Mouse (Mus musculus) spleen, adult 2 months (tissue): ENCODE data around the gene Chmp3.

Experiments
- CTCF ChIP-seq: fragments of 200-500 bp; IDR thresholded peaks from 2 replicates; pipeline ENCODE4 v1.5.1; 2011; ENCODE audit warnings: mild to moderate bottlenecking, inconsistent platforms; ENCODE audit not compliant: insufficient read depth, insufficient read length, insufficient replicate concordance; ENCODE audit errors: extremely low read depth
- POLR2A ChIP-seq: fragments of 200-500 bp; IDR thresholded peaks from 2 replicates; pipeline ENCODE4 v1.6.1; 2011; ENCODE audit warnings: low read depth, low read length, inconsistent platforms

DNA sequence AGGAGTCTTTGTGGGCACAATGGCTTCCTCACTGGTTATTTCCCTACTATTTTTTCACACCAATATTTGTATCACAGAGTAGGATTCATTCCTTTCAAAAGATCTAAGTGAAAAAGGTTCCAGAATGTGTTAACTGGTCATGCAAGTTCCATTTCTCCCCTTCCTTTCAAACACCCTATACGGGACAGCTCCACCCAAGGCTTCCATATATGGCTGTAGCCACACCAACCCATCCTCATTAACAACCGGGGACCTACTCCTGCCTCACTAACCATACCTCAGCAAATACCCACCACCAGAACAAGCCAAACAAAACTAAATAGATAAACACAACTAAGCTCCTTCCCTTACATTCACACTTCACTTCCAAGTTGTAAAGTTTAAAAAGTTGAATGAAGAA lies 87.6 kb downstream of the Chmp3 start:
- TF ChIP-seq CTCF: no peak
- no peak for TF ChIP-seq POLR2A
